ENCODE assay signal across 29 mouse cellular contexts in genomic region chr11:63281839-63282238, GRCm38 (mm10).
DNase-seq lines count a peak whose midpoint lies in the region; ATAC-seq and TF ChIP-seq lines count a peak whose summit lies in the region.
"Had no signal": no experiment of that assay in that cellular context is flagged by ENCODE, and none has a peak within 500 bp of the region (broad histone marks: within the 10 kb centered on the region; RNA-seq: fewer than 3 reads in every experiment).

No protein-coding gene starts in this region.

- ATAC-seq in intestine, postnatal 0 days: peak; percentile 78
- no peak for ATAC-seq in intestine, embryonic 15.5 days
- ATAC-seq in kidney, embryonic 15.5 days (replicated peaks; ENCODE audit: low FRiP score): no peak
- ATAC-seq in midbrain, embryonic 11.5 days (ENCODE audit: low FRiP score): no peak
- ATAC-seq in midbrain, embryonic 15.5 days (replicated peaks): no peak
- no peak for ATAC-seq in cerebellum, adult (ENCODE audit: insufficient number of reproducible peaks, low FRiP score, low TSS enrichment)
- ATAC-seq: forebrain, embryonic 13.5 days; forebrain, postnatal 0 days; Patski had no signal

- H3K4me3 ChIP-seq in intestine, postnatal 0 days (ENCODE audit: low read depth, low read length): no peak overlapping the region
- no peak overlapping the region for H3K4me3 ChIP-seq in intestine, embryonic 15.5 days (replicated peaks)
- H3K4me3 ChIP-seq in kidney, adult 2 months (ENCODE audit: insufficient read depth, low read depth, low read length): no peak overlapping the region
- no peak overlapping the region for H3K4me3 ChIP-seq in kidney, embryonic 15.5 days (replicated peaks)
- no peak overlapping the region for H3K4me3 ChIP-seq in midbrain, embryonic 11.5 days (ENCODE audit: low read depth, low read length)
- no peak overlapping the region for H3K4me3 ChIP-seq in midbrain, embryonic 15.5 days
- H3K4me3 ChIP-seq: embryonic facial prominence, embryonic 10.5 days; embryonic facial prominence, embryonic 13.5 days; forebrain, embryonic 10.5 days; forebrain, embryonic 13.5 days; hindbrain, embryonic 12.5 days; hindbrain, embryonic 15.5 days had no signal

- no peak overlapping the region for H3K4me2 ChIP-seq in intestine, postnatal 0 days (replicated peaks; ENCODE audit: low read depth)
- no peak overlapping the region for H3K4me2 ChIP-seq in intestine, embryonic 15.5 days (replicated peaks)
- no peak overlapping the region for H3K4me2 ChIP-seq in kidney, embryonic 15.5 days
- H3K4me2 ChIP-seq in midbrain, embryonic 11.5 days: no peak overlapping the region
- H3K4me2 ChIP-seq in midbrain, embryonic 15.5 days: no peak overlapping the region
- H3K4me2 ChIP-seq: embryonic facial prominence, embryonic 13.5 days; forebrain, embryonic 13.5 days; heart, embryonic 11.5 days; hindbrain, embryonic 12.5 days; hindbrain, embryonic 15.5 days had no signal

- no peaks in the 10 kb centered on the region for H3K36me3 ChIP-seq in intestine, postnatal 0 days (ENCODE audit: control insufficient read depth, insufficient read depth)
- no peaks in the 10 kb centered on the region for H3K36me3 ChIP-seq in intestine, embryonic 15.5 days
- H3K36me3 ChIP-seq in kidney, adult 2 months (ENCODE audit: control insufficient read depth, insufficient read depth, low read length): no peaks in the 10 kb centered on the region
- no peaks in the 10 kb centered on the region for H3K36me3 ChIP-seq in kidney, embryonic 15.5 days
- no peaks in the 10 kb centered on the region for H3K36me3 ChIP-seq in midbrain, embryonic 11.5 days (ENCODE audit: control insufficient read depth, insufficient read depth, low read length)
- H3K36me3 ChIP-seq in midbrain, embryonic 15.5 days (replicated peaks): no peaks in the 10 kb centered on the region
- H3K36me3 ChIP-seq: embryonic facial prominence, embryonic 10.5 days; embryonic facial prominence, embryonic 13.5 days; forebrain, embryonic 10.5 days; G1E; hindbrain, embryonic 12.5 days; hindbrain, embryonic 15.5 days had no signal

- peak; percentile 73 for DNase-seq in kidney, adult 2 months
- peak; percentile 70 for DNase-seq in midbrain, embryonic 11.5 days (ENCODE audit: low spot score, missing footprints)
- peak; percentile 39 to 46 for DNase-seq in kidney, postnatal 36 days
- DNase-seq: adrenal gland, postnatal 10 days; adrenal gland, postnatal 36 days; B cell, adult 2 months; cerebellum, adult 11-12 months; cerebellum, adult 8-10 months; cerebellum, postnatal 10 days; cerebellum, postnatal 36 days; embryo, embryonic 11 days; forebrain, postnatal 0 days; gastrocnemius, postnatal 25 days; heart, adult 18-20 months had no signal

- no peaks in the 10 kb centered on the region for H3K4me1 ChIP-seq in intestine, postnatal 0 days (replicated peaks; ENCODE audit: control insufficient read depth, insufficient read depth, low read length)
- no peaks in the 10 kb centered on the region for H3K4me1 ChIP-seq in intestine, embryonic 15.5 days (replicated peaks)
- peaks cover 19% of the 10 kb centered on the region; the same call in 1 of the 2 replicates for H3K4me1 ChIP-seq in kidney, adult 2 months (ENCODE audit: control insufficient read depth, insufficient read depth, low read length)
- no peaks in the 10 kb centered on the region for H3K4me1 ChIP-seq in kidney, embryonic 15.5 days
- H3K4me1 ChIP-seq in midbrain, embryonic 11.5 days (ENCODE audit: control insufficient read depth, insufficient read depth, low read length): no peaks in the 10 kb centered on the region
- no peaks in the 10 kb centered on the region for H3K4me1 ChIP-seq in midbrain, embryonic 15.5 days
- H3K4me1 ChIP-seq: embryonic facial prominence, embryonic 10.5 days; forebrain, embryonic 10.5 days; forebrain, embryonic 13.5 days; hindbrain, embryonic 12.5 days; hindbrain, embryonic 15.5 days had no signal

- no peak for TF ChIP-seq POLR2A in kidney, adult 2 months (IDR thresholded peaks at IDR 0.05; ENCODE audit: low read depth, low read length)

- TF ChIP-seq CTCF in intestine, postnatal 0 days (IDR thresholded peaks at IDR 0.05; ENCODE audit: low read depth): no peak
- TF ChIP-seq CTCF in kidney, adult 2 months (conservative IDR thresholded peaks at IDR 0.05; ENCODE audit: insufficient read depth, insufficient read length, low read depth, low read length): no peak

- 75% methylated on average over 5 of the region's 5 CpGs for WGBS in intestine, postnatal 0 days
- WGBS in intestine, embryonic 15.5 days: 87% methylated on average over 5 of the region's 5 CpGs
- 64% methylated on average over 5 of the region's 5 CpGs for WGBS in kidney, adult 2 months
- 93% methylated on average over 5 of the region's 5 CpGs for WGBS in kidney, embryonic 15.5 days
- WGBS in midbrain, embryonic 11.5 days: 88% methylated on average over 5 of the region's 5 CpGs
- WGBS in midbrain, embryonic 15.5 days: 94% methylated on average over 5 of the region's 5 CpGs

- H3K27me3 ChIP-seq in intestine, postnatal 0 days (replicated peaks; ENCODE audit: control insufficient read depth, insufficient read depth, low read length): no peaks in the 10 kb centered on the region
- no peaks in the 10 kb centered on the region for H3K27me3 ChIP-seq in intestine, embryonic 15.5 days (replicated peaks)
- no peaks in the 10 kb centered on the region for H3K27me3 ChIP-seq in kidney, adult 2 months (replicated peaks; ENCODE audit: control insufficient read depth, insufficient read depth, low read length)
- no peaks in the 10 kb centered on the region for H3K27me3 ChIP-seq in kidney, embryonic 15.5 days
- no peaks in the 10 kb centered on the region for H3K27me3 ChIP-seq in midbrain, embryonic 11.5 days (ENCODE audit: control insufficient read depth, insufficient read depth, low read length)
- no peaks in the 10 kb centered on the region for H3K27me3 ChIP-seq in midbrain, embryonic 15.5 days (replicated peaks)
- H3K27me3 ChIP-seq: CH12.LX; embryonic facial prominence, embryonic 13.5 days; forebrain, embryonic 13.5 days; hindbrain, embryonic 15.5 days; Patski had no signal

- H3K27ac ChIP-seq in intestine, postnatal 0 days (ENCODE audit: low read depth, low read length): no peak overlapping the region
- no peak overlapping the region for H3K27ac ChIP-seq in intestine, embryonic 15.5 days
- H3K27ac ChIP-seq in kidney, adult 2 months (ENCODE audit: insufficient read depth, low read depth, low read length): peak overlapping the region; percentile 82
- no peak overlapping the region for H3K27ac ChIP-seq in kidney, embryonic 15.5 days
- H3K27ac ChIP-seq in midbrain, embryonic 11.5 days (ENCODE audit: low read depth, low read length): no peak overlapping the region
- H3K27ac ChIP-seq in midbrain, embryonic 15.5 days: no peak overlapping the region
- H3K27ac ChIP-seq: embryonic facial prominence, embryonic 10.5 days; forebrain, embryonic 10.5 days; forebrain, embryonic 13.5 days; hindbrain, embryonic 12.5 days; hindbrain, embryonic 15.5 days had no signal

- no peak overlapping the region for H3K9ac ChIP-seq in intestine, postnatal 0 days (ENCODE audit: low read depth, low read length)
- H3K9ac ChIP-seq in intestine, embryonic 15.5 days: no peak overlapping the region
- no peak overlapping the region for H3K9ac ChIP-seq in kidney, embryonic 15.5 days
- H3K9ac ChIP-seq in midbrain, embryonic 11.5 days (ENCODE audit: low read length): no peak overlapping the region
- no peak overlapping the region for H3K9ac ChIP-seq in midbrain, embryonic 15.5 days
- H3K9ac ChIP-seq: embryonic facial prominence, embryonic 13.5 days; forebrain, embryonic 13.5 days; forebrain, postnatal 0 days; hindbrain, embryonic 12.5 days; hindbrain, embryonic 15.5 days had no signal

- no peaks in the 10 kb centered on the region for H3K9me3 ChIP-seq in intestine, postnatal 0 days (ENCODE audit: control insufficient read depth)
- no peaks in the 10 kb centered on the region for H3K9me3 ChIP-seq in intestine, embryonic 15.5 days
- H3K9me3 ChIP-seq in kidney, embryonic 15.5 days (replicated peaks): 0 out of 2 replicates have a peak, but pooled peaks cover 4% of the 10 kb centered on the region
- no peaks in the 10 kb centered on the region for H3K9me3 ChIP-seq in midbrain, embryonic 11.5 days (ENCODE audit: control insufficient read depth, low read length)
- no peaks in the 10 kb centered on the region for H3K9me3 ChIP-seq in midbrain, embryonic 15.5 days
- H3K9me3 ChIP-seq: embryonic facial prominence, embryonic 10.5 days; embryonic facial prominence, embryonic 13.5 days; forebrain, embryonic 10.5 days; forebrain, embryonic 13.5 days; hindbrain, embryonic 12.5 days; hindbrain, embryonic 15.5 days had no signal
